Mouse (Mus musculus): ENCODE data around the gene Zfp335. TPM values are rescaled to one million over a fixed set of nuclear protein-coding genes. Genes with fewer than 3 reads are reported as not detected.

The Zfp335 gene
- 10 to 100 TPM; 23.8 to 29.7 TPM for total RNA-seq (2021)

GRCm38 (mm10) chr2:164911086-164912048, at the start of gene Zfp335:
TSS of gene Zfp335 (minus strand) at chr2:164911757.
- DNase-seq, result peak; percentile 93

- peak; percentile 51 to 59 for DNase-seq
Measured at GRCm38 (mm10) chr2:164960716-164961441, 49.3 kb upstream of the Zfp335 start, which contains the start of gene Slc12a5. TSS of gene Slc12a5 (plus strand) at chr2:164960802.

- DNase-seq, result no peak
Measured at GRCm38 (mm10) chr2:164957548-164958315, 46.2 kb upstream of the Zfp335 start.

- DNase-seq, result no peak
Measured at GRCm38 (mm10) chr2:164956195-164956594, 44.6 kb upstream of the Zfp335 start.

- DNase-seq, result no peak
Measured at GRCm38 (mm10) chr2:164955725-164956124, 44.2 kb upstream of the Zfp335 start.

- peak; percentile 73 to 84 for DNase-seq
Measured at GRCm38 (mm10) chr2:164953224-164953623, 41.7 kb upstream of the Zfp335 start.

- no peak for DNase-seq
Measured at GRCm38 (mm10) chr2:164952448-164952847, 40.9 kb upstream of the Zfp335 start.

- no peak for DNase-seq
Measured at GRCm38 (mm10) chr2:164951745-164952144, 40.2 kb upstream of the Zfp335 start.

GRCm38 (mm10) chr2:164950501-164950900, 38.9 kb upstream of the Zfp335 start:
- DNase-seq, result no peak

- DNase-seq, result no peak
Measured at GRCm38 (mm10) chr2:164948962-164949361, 37.4 kb upstream of the Zfp335 start.

- DNase-seq, result no peak
Measured at GRCm38 (mm10) chr2:164947930-164948329, 36.4 kb upstream of the Zfp335 start.

- no peak for DNase-seq
Measured at GRCm38 (mm10) chr2:164947506-164947905, 35.9 kb upstream of the Zfp335 start.

- no peak for DNase-seq
Measured at GRCm38 (mm10) chr2:164942692-164943290, 31.2 kb upstream of the Zfp335 start.

GRCm38 (mm10) chr2:164940140-164940830, 28.7 kb upstream of the Zfp335 start, which contains the start of gene Mmp9:
TSS of gene Mmp9 (plus strand) at chr2:164940780.
- no peak for DNase-seq

GRCm38 (mm10) chr2:164939106-164939505, 27.5 kb upstream of the Zfp335 start:
- no peak for DNase-seq

GRCm38 (mm10) chr2:164938146-164939091, 26.9 kb upstream of the Zfp335 start:
- peak; percentile 59 to 65 for DNase-seq

- DNase-seq, result no peak
Measured at GRCm38 (mm10) chr2:164935991-164936390, 24.4 kb upstream of the Zfp335 start.

GRCm38 (mm10) chr2:164933534-164933933, 22.0 kb upstream of the Zfp335 start:
- DNase-seq, result no peak

GRCm38 (mm10) chr2:164930706-164931581, 19.4 kb upstream of the Zfp335 start:
- no peak for DNase-seq

All from layer of hippocampus, postnatal 36 days (tissue).